Mouse (Mus musculus) lung, embryonic 14.5 days (tissue): ENCODE measurements around the gene Msh6. TPM values are rescaled to one million over a fixed set of nuclear protein-coding genes. Genes with fewer than 3 reads are reported as not detected.
A peak's percentile ranks its signal among the peaks of the same experiment; 100 is the strongest.
"Not testable (repeated sequence)": the region's sequence is repeated elsewhere in the genome, so short reads cannot be mapped to it uniquely, and the experiment has no call there.

Source experiments
- ATAC-seq: fragments of 200-750 bp; cut with Nextera tagmentation; 2 replicates; pipeline ENCODE4 v1.8.0; 2017; ENCODE audit warnings: mild to moderate bottlenecking, moderate TSS enrichment, moderate library complexity; ENCODE audit not compliant: insufficient read depth
- DNase-seq: peaks from one replicate; pipeline ENCODE4 v3.0.0-alpha.2; 2015
- H3K27ac ChIP-seq: fragments of 300-500 bp; sonication (generic); 2 replicates; pipeline ENCODE4 v1.5.1; 2014; ENCODE audit warnings: low read depth, mild to moderate bottlenecking, moderate library complexity
- H3K27me3 ChIP-seq: fragments of 300-500 bp; sonication (generic); 2 replicates; pipeline ENCODE4 v1.6.1; 2014; ENCODE audit warnings: low read length, control low read depth; ENCODE audit not compliant: insufficient read depth
- H3K36me3 ChIP-seq: fragments of 300-500 bp; sonication (generic); 2 replicates; pipeline ENCODE4 v1.6.1; 2014; ENCODE audit warnings: control low read depth; ENCODE audit not compliant: insufficient read depth
- H3K4me1 ChIP-seq: fragments of 300-500 bp; sonication (generic); 2 replicates; pipeline ENCODE4 v1.6.1; 2014; ENCODE audit warnings: antibody characterized with exemption, control low read depth; ENCODE audit not compliant: insufficient read depth
- H3K4me2 ChIP-seq: fragments of 300-500 bp; sonication (generic); 2 replicates; pipeline ENCODE4 v1.6.1; 2014; ENCODE audit warnings: mild to moderate bottlenecking
- H3K4me3 ChIP-seq: fragments of 300-500 bp; sonication (generic); 2 replicates; pipeline ENCODE4 v1.5.1; 2014; ENCODE audit warnings: low read depth, low read length
- H3K9ac ChIP-seq: fragments of 300-500 bp; sonication (generic); 2 replicates; pipeline ENCODE4 v1.6.1; 2014
- H3K9me3 ChIP-seq: fragments of 300-500 bp; sonication (generic); 2 replicates; pipeline ENCODE4 v1.6.1; 2016; ENCODE audit warnings: low read depth, low read length, control low read depth
- CTCF ChIP-seq: IDR thresholded peaks from 2 replicates; pipeline ENCODE4 v1.5.1; 2016; ENCODE audit warnings: antibody characterized with exemption, low read depth
- WGBS: fragments of 180-500 bp; shearing (Covaris S2); extraction: QIAGEN DNeasy Blood & Tissue Kit; methylation state at CpG from one replicate; pipeline ENCODE4 v1.1.7; 2014; 5-methylcytosine and 5-hydroxymethylcytosine counted together
- polyA plus RNA-seq: library from polyadenylated mRNA; unstranded; fragments of >200 nt; fragmentation: Nextera tagmentation; extraction: Ambion mirVana; gene quantifications from 2 replicates; pipeline ENCODE4 v1.2.1, GENCODE M21; 2014

The Msh6 gene
- polyA plus RNA-seq, 1 experiment from 2014 or later: 69.8 TPM

GRCm38 (mm10) chr17:88006956-88007355 lies 32.1 kb downstream of the Msh6 start:
- Histone ChIP-seq H3K36me3 (peaks cover 85% of the 10 kb centered on the region), H3K27me3 (no peaks in the 10 kb centered on the region), H3K9ac (no peak overlapping the region), H3K9me3 (no peaks in the 10 kb centered on the region), H3K4me2 (no peak overlapping the region), H3K4me3 (no peak overlapping the region), H3K4me1 (no peaks in the 10 kb centered on the region), H3K27ac (no peak overlapping the region)
- TF ChIP-seq CTCF: no peak
- ATAC-seq: no peak; the same call in 1 of the 2 replicates
- DNase-seq: no peak
- WGBS: 79% methylated on average over 8 of the region's 8 CpGs

- no peak for DNase-seq
- Histone ChIP-seq H3K4me1 (no peaks in the 10 kb centered on the region), H3K27ac (no peak overlapping the region), H3K27me3 (no peaks in the 10 kb centered on the region), H3K36me3 (peaks cover 53% of the 10 kb centered on the region), H3K9ac (no peak overlapping the region), H3K4me2 (no peak overlapping the region), H3K4me3 (no peak overlapping the region), H3K9me3 (no peaks in the 10 kb centered on the region)
- ATAC-seq: no peak
- 86% methylated on average over 1 of the region's 1 CpGs for WGBS
- TF ChIP-seq CTCF: no peak
These were observed 39.6 kb downstream of the Msh6 start for GRCm38 (mm10) chr17:88014456-88014855.

- 91% methylated on average over 8 of the region's 8 CpGs for WGBS
- not testable (repeated sequence) for ATAC-seq, H3K4me1 ChIP-seq, H3K27me3 ChIP-seq, H3K9me3 ChIP-seq, H3K9ac ChIP-seq, H3K27ac ChIP-seq, DNase-seq, H3K4me2 ChIP-seq, H3K4me3 ChIP-seq
- peaks cover 38% of the 10 kb centered on the region for H3K36me3 ChIP-seq
These were observed 41.2 kb downstream of the Msh6 start for GRCm38 (mm10) chr17:88016027-88016426.

DNA sequence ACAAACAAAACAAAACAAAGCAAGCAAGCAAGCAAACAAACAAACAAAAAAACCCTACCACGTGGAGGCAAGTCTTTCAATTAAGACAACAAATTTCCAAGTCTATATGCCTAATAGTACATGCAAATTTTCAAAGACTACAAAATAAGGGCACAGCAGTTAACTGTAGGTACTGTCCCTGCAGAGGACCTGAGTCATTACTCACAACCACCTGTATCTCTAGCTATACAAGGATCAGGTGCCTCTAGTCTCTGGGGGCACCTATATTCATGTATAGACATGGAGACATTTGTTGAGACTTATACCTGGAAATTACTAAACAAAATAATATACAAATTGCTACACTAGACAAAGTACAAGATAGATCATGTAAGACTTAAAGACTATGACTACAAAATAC lies 49.1 kb downstream of the Msh6 start:
- ATAC-seq (no peak), DNase-seq (no peak)
- Histone ChIP-seq H3K27ac (no peak overlapping the region), H3K9ac (no peak overlapping the region), H3K9me3 (no peaks in the 10 kb centered on the region), H3K27me3 (no peaks in the 10 kb centered on the region), H3K4me2 (no peak overlapping the region), H3K4me3 (no peak overlapping the region), H3K4me1 (no peaks in the 10 kb centered on the region), H3K36me3 (no peaks in the 10 kb centered on the region)
- 74% methylated on average over 1 of the region's 1 CpGs for WGBS
- no peak for TF ChIP-seq CTCF

DNA sequence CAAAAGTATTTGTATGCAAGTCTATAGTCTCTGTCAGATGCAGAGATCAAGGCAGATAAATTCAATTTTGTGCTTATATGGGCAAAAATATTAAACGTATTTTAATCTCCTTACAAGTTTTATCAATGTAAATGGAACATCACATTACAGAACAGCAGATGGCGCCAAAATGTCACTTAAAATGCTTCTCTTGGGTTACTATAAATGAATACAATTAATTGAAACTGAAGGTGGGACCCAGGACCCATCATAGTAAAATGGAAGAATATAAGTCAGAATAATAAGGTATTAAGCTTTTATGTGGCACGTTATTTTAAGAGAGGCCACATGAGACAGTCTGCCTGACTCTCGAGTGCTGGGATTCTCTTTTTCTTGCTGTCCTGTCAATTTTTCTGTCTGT lies 50.4 kb downstream of the Msh6 start:
- Histone ChIP-seq H3K9ac (no peak overlapping the region), H3K36me3 (no peaks in the 10 kb centered on the region), H3K4me2 (no peak overlapping the region), H3K27ac (no peak overlapping the region), H3K27me3 (no peaks in the 10 kb centered on the region), H3K4me1 (no peaks in the 10 kb centered on the region), H3K4me3 (no peak overlapping the region), H3K9me3 (no peaks in the 10 kb centered on the region)
- peak; percentile 92 for DNase-seq
- TF ChIP-seq CTCF: peak; percentile 49
- peak; percentile 35; the same call in 1 of the 2 replicates for ATAC-seq
- 34% methylated on average over 4 of the region's 4 CpGs for WGBS

DNA sequence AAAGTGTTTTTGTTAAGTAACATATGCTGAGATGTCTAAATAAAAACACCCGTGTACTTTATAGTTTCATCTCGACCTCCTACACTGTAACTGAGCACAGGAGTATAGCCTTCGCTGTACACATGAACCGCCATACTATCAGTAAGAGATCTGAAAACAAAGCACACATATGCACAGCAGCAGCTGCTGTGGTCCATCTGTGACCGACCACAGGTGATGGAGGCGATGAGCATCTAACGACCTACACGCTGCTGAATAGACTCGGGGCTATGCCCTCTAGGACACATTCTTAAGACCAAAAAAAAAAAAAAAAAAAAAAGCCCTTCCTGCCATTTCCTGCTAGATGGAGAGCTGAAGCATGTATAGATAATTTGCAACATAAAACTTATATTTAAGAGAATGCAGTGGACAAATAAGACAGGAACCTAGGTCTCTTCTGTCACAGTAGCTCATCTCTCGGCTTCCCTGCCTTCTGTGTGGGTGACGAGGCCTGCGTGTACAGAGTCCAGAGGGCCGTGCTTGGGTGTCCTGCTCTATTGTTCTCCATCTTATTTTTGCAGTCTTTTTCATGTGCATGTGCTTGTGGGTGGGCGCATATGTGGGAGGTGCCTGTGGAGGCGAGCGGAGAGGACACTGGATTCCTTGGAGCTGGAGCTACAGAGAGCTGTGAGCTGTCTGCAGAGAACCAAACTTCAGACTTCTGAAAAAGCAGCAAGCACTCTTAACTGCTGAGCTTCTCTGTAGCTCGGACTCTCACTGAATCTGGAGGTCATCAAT lies 54.5 kb downstream of the Msh6 start:
- no peak overlapping the region for H3K27ac ChIP-seq
- WGBS: 85% methylated on average over 17 of the region's 17 CpGs
- ATAC-seq: no peak

DNA sequence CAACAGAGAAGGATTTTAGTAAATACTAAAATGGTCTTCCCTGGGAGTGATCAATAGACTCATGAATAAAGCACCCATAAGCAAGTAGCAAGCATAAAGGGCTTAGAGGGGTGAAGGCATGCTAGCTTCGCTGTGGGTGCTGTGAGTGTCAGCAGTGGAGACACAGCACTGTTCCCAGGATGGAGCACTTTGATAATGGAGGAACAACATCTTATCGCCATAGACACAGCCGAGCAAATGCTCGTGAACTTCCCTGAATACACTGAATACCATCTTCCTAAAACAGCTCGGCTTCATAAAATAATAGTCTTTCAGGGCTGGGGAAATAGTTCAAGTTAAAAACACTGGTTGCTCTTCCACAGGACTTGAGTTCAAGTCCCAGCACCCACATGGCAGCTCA lies 56.9 kb downstream of the Msh6 start:
- H3K4me1 ChIP-seq: no peaks in the 10 kb centered on the region
- 88% methylated on average over 5 of the region's 5 CpGs for WGBS
- H3K9me3 ChIP-seq: no peaks in the 10 kb centered on the region
- TF ChIP-seq CTCF: no peak
- DNase-seq (no peak), ATAC-seq (no peak)
- H3K27me3 ChIP-seq: no peaks in the 10 kb centered on the region
- no peak overlapping the region for H3K4me3 ChIP-seq
- no peak overlapping the region for H3K27ac ChIP-seq
- H3K36me3 ChIP-seq: no peaks in the 10 kb centered on the region
- no peak overlapping the region for H3K4me2 ChIP-seq
- no peak overlapping the region for H3K9ac ChIP-seq

More for the DNA sequence above, 54.5 kb downstream of the Msh6 start:
- no peak overlapping the region for H3K4me3 ChIP-seq
- TF ChIP-seq CTCF: no peak
- H3K27me3 ChIP-seq: no peaks in the 10 kb centered on the region
- no peaks in the 10 kb centered on the region for H3K36me3 ChIP-seq
- no peak for DNase-seq
- no peaks in the 10 kb centered on the region for H3K4me1 ChIP-seq
- no peaks in the 10 kb centered on the region for H3K9me3 ChIP-seq
- no peak overlapping the region for H3K9ac ChIP-seq
- H3K4me2 ChIP-seq: no peak overlapping the region
